Mouse (Mus musculus): Measurements from ENCODE around the gene Erich6b.

Erich6b gene

DNA sequence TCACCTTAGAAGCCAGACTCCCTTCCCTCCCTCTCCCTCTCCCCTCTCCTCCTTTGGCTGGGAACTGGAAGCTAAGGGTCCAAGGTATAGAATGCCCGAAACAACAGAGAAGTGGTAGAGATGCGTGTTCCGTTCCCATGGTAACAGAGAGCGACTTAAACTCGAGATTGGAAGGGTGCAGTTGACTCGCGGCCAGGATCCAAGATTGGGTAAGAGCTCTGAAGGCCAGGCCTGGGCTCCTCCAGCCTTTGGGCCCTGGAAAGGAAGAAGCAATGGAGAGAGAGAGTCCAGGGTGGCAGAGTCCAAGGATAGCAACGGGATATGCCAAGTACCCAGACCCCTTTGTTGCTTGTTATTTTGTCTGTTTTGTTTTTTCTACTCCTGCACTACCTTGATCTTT lies at the start of gene Erich6b:
Gene Erich6b (plus strand): TSS at position 180 of the 400 bp plus-strand sequence.
- peak; percentile 53 to 62 for DNase-seq (ENCODE audit: low spot score in 2 of 2)

DNA sequence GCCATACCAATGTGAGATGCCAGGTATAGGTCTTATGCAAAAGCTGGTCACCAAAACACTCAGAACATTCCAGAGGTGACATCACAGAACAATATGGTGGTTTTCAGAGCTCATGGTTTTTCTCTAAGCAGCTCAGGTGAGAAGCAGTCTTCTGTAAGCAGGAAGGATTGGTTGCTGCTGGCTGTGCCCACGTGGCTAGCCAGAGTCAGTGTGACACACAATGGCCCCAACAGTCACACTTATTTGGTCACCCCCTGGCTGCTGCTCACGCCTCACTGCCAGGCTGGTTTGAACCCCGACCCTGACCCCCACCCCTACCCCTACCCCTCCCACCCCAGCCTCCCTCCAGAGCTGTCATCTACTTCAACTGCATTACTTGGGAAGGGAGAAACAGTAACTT lies 49.1 kb upstream of the Erich6b start, which contains the start of gene Spert:
Gene Spert (minus strand): TSS at position 139 of the 400 bp plus-strand sequence.
- DNase-seq (ENCODE audit: low spot score in 2 of 2), result no peak

GRCm38 (mm10) chr14:75609176-75609575 lies 32.9 kb upstream of the Erich6b start:
- DNase-seq (ENCODE audit: low spot score in 2 of 2), result no peak

DNA sequence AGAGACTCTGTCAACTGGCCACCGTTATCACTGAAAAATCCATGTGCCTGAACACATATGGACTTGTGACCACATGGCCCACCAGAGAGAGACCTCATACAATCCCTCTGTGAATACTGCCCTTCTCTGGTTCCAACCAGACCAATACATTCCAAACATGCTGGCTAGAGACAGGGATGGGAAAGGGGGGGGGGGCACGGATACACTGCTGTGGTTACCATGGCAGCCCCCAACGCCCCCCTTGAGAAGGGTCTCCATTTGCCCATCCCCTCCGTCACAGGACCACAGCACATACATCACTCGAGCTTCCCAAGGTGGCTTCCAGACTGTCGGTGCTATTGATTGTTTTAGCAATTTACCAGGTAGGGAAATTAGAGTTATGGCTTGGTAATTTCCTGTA lies 25.7 kb upstream of the Erich6b start:
- DNase-seq (ENCODE audit: low spot score in 2 of 2), result no peak

- DNase-seq (ENCODE audit: low spot score in 2 of 2), result no peak
These were observed 19.1 kb upstream of the Erich6b start for GRCm38 (mm10) chr14:75622984-75623383.

DNA sequence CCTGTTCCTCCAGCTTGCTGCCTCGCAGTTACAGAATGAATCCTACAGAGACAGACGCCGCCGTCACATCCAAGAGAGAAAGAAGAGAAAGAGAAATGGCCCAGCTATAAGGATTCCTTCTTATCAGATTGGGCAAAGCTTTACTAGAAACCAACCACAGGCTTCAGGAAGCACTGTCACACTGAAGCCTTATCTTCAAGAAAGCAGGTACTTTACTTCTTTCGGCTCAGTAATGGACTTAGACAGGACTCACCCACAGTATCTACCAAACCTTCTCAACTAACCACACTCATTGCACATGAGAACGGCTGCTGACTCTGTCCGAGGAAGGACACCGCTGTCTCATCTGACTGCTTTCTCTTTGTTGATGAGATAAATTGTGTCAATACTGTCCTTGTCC lies 13.2 kb upstream of the Erich6b start:
- DNase-seq (ENCODE audit: low spot score in 2 of 2), result no peak

DNA sequence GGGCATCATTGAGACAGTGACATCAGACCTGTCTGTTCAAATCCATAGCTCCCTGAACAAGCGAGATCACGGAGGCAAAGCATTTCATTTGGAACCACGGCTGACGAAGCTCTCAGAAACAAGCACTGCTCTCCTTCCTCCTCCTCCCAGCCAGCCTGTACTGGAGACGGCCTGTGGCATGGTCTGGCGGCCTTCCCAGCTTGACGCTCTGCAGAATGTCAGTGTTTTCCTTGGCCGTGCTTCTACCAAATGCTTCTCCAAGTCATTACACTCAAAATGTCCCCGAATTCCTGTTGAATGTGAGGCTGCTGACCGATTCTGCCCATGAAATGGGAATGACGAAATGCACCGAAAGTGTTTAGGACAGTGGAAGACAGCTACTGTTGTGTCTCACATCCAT lies 6.7 kb upstream of the Erich6b start:
- DNase-seq (ENCODE audit: low spot score in 2 of 2), result peak; percentile 63 to 72

DNA sequence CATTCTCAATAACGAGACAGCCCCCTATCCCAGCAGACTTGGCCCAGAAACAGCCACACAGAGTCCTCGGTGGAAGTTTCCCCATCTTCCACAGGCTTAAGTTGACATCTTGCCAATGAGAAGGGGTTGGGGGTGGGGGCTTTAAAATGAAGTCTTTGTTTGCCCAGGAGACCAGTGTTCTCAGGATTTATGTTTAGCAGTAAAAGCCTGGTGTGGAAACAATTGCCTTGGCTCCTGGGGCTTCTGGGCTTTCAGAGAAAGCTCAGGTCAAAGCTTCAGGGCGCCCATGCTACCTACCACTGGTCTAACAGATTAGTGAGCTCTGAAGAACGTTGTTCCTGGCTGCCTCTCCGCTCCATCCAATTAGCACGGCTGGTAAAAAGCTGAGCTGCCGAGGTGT lies 6.0 kb upstream of the Erich6b start:
- no peak for DNase-seq (ENCODE audit: low spot score in 2 of 2)

GRCm38 (mm10) chr14:75637641-75638040 lies 4.4 kb upstream of the Erich6b start:
- DNase-seq (ENCODE audit: low spot score in 2 of 2), result no peak

DNA sequence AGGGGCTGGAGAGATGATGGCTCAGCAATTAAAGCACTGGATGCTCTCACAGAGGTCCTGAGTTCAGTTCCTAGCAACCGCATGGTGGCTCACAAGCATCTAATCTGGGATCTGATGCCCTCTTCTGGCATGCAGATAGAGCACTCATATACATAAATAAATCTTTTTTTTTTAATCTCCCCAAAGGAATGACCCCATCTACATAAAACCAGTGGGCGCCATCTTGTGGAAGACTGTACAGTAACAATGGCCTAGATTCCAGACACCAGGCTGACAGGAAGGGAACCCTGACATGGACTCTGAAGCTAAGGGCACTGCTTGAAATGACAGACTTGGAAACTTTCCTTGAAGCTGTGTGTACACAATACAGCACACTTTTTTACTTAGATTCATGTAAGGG lies 1.2 kb upstream of the Erich6b start:
- DNase-seq (ENCODE audit: low spot score in 2 of 2), result no peak

DNA sequence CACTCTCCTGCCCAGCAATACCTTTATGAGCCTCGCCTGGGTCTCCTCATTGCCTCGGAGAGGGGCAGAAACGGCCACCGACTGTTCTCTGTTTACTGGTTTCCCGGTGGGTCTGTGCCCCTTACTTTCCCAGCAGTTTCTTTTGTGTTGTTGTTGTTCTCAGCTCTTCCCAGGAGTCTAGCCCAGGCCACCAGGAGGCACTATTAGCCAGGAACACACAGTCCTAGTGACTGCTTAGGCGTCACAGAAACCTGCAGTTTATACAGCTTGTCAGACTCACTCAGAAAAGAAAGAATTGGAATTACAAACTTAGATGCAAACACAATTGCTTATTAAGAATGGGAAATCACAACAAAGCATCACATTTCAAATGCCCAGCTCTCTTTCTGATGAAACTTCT lies 690 bp upstream of the Erich6b start:
- peak; percentile 41 to 59 for DNase-seq (ENCODE audit: low spot score in 2 of 2)

DNA sequence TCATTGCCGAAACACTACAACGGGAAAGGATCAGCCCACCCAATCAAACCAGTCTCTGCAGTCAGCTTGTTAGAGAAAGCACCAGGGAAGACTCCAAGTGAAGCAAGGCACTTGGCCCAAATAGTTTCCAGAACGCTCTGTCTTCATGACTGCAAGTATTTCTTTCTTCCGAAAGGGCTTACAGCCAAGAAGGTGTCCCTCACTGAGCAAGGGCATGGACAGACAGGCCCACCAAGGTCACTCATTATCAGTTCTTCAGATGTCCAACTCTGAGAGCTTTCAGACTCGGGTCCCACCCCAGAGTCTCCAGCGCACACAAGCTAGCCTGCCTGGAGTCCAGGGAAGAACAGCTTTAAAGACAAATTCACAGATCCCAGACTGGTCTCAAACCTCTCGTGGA lies 3.4 kb downstream of the Erich6b start:
- DNase-seq (ENCODE audit: low spot score in 2 of 2), result no peak

- no peak for DNase-seq (ENCODE audit: low spot score in 2 of 2)
These were observed 4.0 kb downstream of the Erich6b start for GRCm38 (mm10) chr14:75646060-75646459.

GRCm38 (mm10) chr14:75646968-75647829 lies 5.1 kb downstream of the Erich6b start:
- no peak for DNase-seq (ENCODE audit: low spot score in 2 of 2)

- DNase-seq (ENCODE audit: low spot score in 2 of 2), result peak; percentile 50 to 61
These were observed 18.9 kb downstream of the Erich6b start for GRCm38 (mm10) chr14:75660936-75661335.

- no peak for DNase-seq (ENCODE audit: low spot score in 2 of 2)
These were observed 19.5 kb downstream of the Erich6b start for GRCm38 (mm10) chr14:75661548-75661947.

- DNase-seq (ENCODE audit: low spot score in 2 of 2), result no peak
These were observed 23.5 kb downstream of the Erich6b start for GRCm38 (mm10) chr14:75665430-75666180.

- no peak for DNase-seq (ENCODE audit: low spot score in 2 of 2)
These were observed 27.1 kb downstream of the Erich6b start for GRCm38 (mm10) chr14:75669085-75669645.

GRCm38 (mm10) chr14:75676316-75676715 lies 34.3 kb downstream of the Erich6b start:
- no peak for DNase-seq (ENCODE audit: low spot score in 2 of 2)

- DNase-seq (ENCODE audit: low spot score in 2 of 2), result no peak
These were observed 48.4 kb downstream of the Erich6b start for GRCm38 (mm10) chr14:75690428-75690827.

DNA sequence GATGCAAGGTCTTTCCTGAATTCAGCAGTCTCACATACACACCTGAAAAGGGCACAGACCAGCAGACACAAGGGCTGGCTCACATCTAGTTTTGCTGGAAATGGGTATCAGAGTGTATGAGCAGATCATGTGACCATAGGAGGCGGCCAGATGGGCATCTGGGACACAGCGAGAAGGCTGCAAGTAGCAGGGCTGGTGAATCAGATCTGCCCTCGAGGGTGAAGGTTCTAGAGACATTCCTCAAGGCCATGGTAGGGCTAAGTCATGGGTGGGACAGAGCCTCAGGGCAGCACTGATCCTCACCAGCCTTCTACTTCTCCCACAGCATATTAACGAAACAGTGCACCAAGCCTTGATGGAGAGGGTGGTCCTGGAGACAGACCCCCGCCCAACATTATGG lies 54.0 kb downstream of the Erich6b start:
- DNase-seq (ENCODE audit: low spot score in 2 of 2), result no peak

DNA sequence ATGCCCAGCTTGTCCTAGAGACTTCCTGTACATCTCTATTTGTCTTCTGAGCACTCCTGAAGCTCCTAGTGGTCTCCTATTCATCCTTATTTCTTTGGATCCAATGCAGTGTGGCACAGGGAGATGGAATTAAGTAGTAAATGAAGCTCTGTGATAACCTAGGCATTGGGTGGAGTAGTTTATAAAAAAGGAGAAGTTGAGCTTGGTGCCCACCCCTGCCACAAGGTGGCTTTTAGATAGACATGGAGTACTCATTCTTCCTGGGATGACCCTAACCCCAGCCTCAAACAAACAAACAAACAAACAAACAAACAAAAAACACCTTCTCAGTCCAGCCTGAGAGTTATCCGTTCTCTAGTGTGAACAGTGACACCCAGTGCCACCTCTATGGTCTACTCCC lies 55.9 kb downstream of the Erich6b start:
- DNase-seq (ENCODE audit: low spot score in 2 of 2), result no peak

DNA sequence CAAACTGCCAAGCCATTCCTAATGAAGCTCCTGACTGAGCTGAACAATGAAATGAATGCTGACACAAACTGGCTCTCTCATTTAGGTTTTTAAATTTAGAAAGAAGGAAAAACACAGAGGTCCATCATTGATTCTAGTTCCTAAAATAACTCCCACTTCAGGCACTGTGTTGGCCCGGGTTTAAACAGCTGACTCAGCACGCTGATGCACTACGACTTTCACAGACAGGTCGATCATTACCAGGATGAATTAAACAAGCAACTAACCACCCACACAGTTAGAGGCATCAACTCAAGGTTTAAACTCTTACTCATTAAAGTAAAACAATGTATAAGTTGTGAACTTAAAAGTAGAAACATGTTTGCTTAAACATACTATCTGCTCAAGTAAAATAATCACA lies 64.6 kb downstream of the Erich6b start:
- no peak for DNase-seq (ENCODE audit: low spot score in 2 of 2)

Data from right cerebral cortex, postnatal 10 days (tissue).